Mouse (Mus musculus) regulatory T cell (primary cell): Measurements from ENCODE around the gene Igsf3.

ENCODE experiments used
- in situ Hi-C: fragments of 300-600 bp; cut with MboI, MseI; formaldehyde crosslinking; loops from one replicate; pipeline ENCODE4 v1.15.1; 2025; ENCODE audit warnings: high pct_unique_total_duplicates

Igsf3 gene

DNA sequence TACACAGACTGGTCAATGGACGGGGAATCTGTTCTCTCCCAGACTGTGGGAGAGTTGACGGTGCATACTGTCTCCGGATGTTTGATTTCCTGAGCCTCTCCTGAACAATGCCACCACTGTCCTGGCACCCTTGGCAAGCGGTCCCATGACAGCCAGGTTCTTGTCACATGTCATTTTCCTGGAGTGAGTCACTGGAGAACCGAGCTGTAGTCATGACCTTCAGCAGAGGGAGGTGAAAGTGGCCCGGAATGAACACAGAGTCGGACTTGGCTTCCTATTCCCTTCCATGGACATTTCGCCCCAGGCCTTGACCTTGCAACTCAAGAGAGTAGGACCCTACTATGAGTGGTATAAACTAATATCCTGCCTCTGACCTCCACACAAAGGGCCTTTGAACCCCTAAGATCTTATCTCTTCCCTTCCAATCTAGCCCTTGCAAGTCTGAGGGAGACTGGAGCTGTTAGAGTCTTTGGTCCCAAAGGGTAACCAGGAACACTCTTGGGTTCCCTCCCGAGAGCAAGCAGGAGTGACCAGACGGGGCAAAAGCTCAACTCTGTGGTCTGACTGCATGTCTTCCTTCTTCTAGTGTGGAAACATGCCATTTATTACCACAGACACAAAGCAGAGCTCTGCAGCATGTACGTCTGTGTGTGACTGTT is 123.6 kb downstream of the Igsf3 start:
- in situ Hi-C loops, result loop anchor here (5.0 kb wide), 1 partner anchor 87 kb away; no protein-coding TSS in a partner anchor

- in situ Hi-C loops, result loop anchor here (5.0 kb wide), 1 partner anchor 86 kb away; no protein-coding TSS in a partner anchor
Observed at GRCm38 (mm10) chr3:101501611-101502010, 124.7 kb downstream of the Igsf3 start.

DNA sequence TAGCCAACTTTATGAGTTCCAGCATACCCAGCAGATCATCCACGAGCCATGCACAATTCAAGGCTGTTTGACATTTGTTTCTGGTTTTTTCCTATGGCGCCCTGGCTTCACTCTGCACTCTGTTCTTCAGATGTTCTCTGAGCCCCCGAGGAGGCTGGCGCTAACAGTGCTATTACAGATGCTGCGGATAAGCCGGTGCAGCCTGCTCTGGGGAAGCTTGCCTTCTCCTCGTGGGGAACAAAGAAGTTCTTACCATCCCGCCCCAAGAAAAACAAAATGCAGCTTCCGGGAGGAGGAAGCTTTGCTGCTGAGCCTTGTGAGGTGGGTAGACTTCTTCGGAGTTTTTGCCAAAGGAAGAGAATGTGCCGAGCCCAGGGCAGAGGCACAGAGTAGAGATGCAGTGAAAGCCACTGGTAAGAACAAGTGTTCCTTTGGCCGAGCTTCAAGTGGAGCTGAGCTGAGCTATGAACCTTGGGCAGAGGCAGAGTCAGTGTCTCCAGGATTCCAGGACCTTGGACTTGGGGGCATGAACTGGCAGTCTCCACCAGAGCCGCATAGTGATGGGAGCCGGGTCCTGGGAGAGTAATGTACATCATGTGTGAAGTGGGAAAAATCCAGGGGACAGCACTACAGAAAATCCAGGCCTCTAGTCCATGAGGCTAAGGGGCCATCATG is 125.3 kb downstream of the Igsf3 start:
- in situ Hi-C loops, result loop anchor here (5.0 kb wide), 1 partner anchor 85 kb away; no protein-coding TSS in a partner anchor

DNA sequence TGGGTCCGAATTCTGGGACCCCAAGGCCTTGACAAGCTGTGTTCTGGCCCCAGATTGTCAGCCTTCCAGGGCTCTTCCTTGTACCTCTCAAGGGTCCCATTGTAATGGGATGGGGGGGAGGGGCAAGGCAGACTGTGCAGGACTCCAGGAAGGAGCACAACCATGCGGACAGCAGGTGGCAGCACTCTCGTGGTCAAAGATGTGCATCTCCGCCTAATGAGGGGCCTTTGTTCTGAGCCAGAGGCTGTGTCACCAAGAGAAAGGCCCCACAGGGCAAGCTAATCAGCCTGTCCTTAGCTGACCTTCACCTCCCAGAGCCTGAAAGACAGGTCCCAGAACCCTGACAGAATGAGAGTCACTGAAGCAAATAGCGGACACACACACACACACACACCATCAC is 129.3 kb downstream of the Igsf3 start:
- in situ Hi-C loops, result no loop called here

- in situ Hi-C loops, result no loop called here
Observed at GRCm38 (mm10) chr3:101506970-101507702, 130.3 kb downstream of the Igsf3 start.

DNA sequence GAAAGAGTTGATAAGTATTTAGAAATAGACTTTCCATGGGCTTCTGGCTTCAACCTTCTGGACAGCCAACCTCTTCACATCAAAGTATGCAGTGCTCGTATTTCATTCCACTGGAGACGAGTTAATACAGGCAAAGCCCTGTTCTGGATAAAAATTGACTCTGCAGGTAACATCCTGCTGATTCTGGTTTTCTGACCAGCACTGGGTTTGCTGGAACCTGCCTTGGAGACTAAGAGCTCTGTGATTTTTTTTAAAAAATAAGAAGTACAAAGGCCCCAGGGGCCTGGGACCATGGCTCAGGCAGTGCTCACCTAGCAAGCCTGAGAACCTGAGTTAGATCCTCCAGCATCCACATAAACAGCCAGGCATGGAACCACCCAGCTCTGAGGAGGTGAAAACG is 130.9 kb downstream of the Igsf3 start:
- in situ Hi-C loops, result no loop called here

- in situ Hi-C loops, result no loop called here
Observed at GRCm38 (mm10) chr3:101509707-101510544, 133.0 kb downstream of the Igsf3 start.

DNA sequence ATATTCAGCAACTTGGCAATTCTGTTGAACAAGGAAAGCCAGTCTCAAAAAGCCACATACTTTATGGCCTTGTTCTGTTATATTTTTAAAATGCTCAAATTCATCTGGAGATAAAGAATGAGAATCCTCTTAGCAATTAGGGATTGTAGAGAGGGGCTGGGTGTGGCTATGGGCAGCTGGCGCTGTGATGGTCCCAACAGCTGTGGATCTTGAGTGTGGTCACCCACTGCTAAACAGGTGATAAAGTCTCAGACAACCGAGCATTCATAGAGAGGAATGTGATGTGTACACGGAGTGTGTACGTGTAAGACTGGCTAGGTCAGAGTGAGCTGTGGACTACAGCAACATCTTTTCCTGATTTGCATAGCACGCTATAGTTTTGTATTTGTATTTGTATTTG is 133.7 kb downstream of the Igsf3 start:
- in situ Hi-C loops, result no loop called here
